Comparison of ENCODE assay signal across 19 mouse cellular contexts in the genomic region with DNA sequence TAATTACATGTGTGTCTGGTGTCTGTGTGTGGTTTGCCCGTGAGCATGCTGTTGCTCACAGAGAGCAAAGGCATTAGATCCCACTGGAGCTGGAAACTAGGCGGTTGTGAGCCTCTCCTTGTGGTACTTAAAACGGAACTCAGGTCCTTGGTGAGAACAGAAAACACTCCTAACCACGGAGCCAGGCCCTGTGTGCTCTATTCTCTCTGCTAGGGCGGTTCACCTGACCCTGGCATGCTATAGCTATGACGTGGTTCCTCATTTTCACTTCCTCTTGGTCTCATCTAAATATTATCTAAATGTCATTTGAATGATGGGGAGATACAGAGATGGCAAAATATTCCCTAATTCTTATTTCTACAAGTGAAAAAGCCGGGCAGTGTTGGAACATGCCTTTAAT. TPM values are rescaled to one million over a fixed set of nuclear protein-coding genes. Genes with fewer than 3 reads are reported as not detected.
DNase-seq lines count a peak whose midpoint lies in the region; ATAC-seq and TF ChIP-seq lines count a peak whose summit lies in the region.
"Had no signal": no experiment of that assay in that cellular context is flagged by ENCODE, and none has a peak within 500 bp of the region (broad histone marks: within the 10 kb centered on the region; RNA-seq: fewer than 3 reads in every experiment).

No protein-coding gene starts in this region.

- H3K36me3 ChIP-seq in liver, postnatal 0 days (replicated peaks; ENCODE audit: insufficient read depth, low read length), result no peaks in the 10 kb centered on the region
- no peaks in the 10 kb centered on the region for H3K36me3 ChIP-seq in liver, embryonic 12.5 days
- H3K36me3 ChIP-seq in kidney, embryonic 16.5 days (ENCODE audit: insufficient read depth, low read length), result no peaks in the 10 kb centered on the region
- H3K36me3 ChIP-seq: embryonic facial prominence, embryonic 12.5 days; forebrain, embryonic 10.5 days; heart, embryonic 15.5 days; limb, embryonic 10.5 days; midbrain, embryonic 12.5 days had no signal

- 37% methylated on average over 7 of the region's 7 CpGs for WGBS in liver, postnatal 0 days (ENCODE audit: insufficient replicate concordance)
- WGBS in liver, embryonic 12.5 days (ENCODE audit: insufficient replicate concordance), result 39% methylated on average over 7 of the region's 7 CpGs
- 77% methylated on average over 7 of the region's 7 CpGs for WGBS in kidney, embryonic 16.5 days

- TF ChIP-seq EP300 in liver, postnatal 0 days (IDR thresholded peaks at IDR 0.05; ENCODE audit: low read depth), result no peak

- no peak overlapping the region for H3K9ac ChIP-seq in liver, postnatal 0 days (replicated peaks)
- H3K9ac ChIP-seq in liver, embryonic 12.5 days, result no peak overlapping the region
- no peak overlapping the region for H3K9ac ChIP-seq in kidney, embryonic 16.5 days (replicated peaks; ENCODE audit: low read length)
- H3K9ac ChIP-seq: embryonic facial prominence, embryonic 12.5 days; heart, embryonic 15.5 days; hindbrain, embryonic 14.5 days; midbrain, embryonic 12.5 days had no signal

- no peaks in the 10 kb centered on the region for H3K4me1 ChIP-seq in liver, postnatal 0 days (ENCODE audit: insufficient read depth)
- no peaks in the 10 kb centered on the region for H3K4me1 ChIP-seq in liver, embryonic 12.5 days
- H3K4me1 ChIP-seq in kidney, embryonic 16.5 days (ENCODE audit: insufficient read depth, low read length), result no peaks in the 10 kb centered on the region
- H3K4me1 ChIP-seq: embryonic facial prominence, embryonic 12.5 days; forebrain, embryonic 10.5 days; heart, embryonic 15.5 days; limb, embryonic 10.5 days had no signal

- peak; percentile 64; the same call in 1 of the 2 replicates for ATAC-seq in liver, postnatal 0 days
- ATAC-seq in liver, embryonic 12.5 days, result no peak; the same call in 1 of the 2 replicates
- ATAC-seq in megakaryocyte, adult 5-6 weeks (ENCODE audit: poor library complexity, severe bottlenecking), result peak; percentile 93
- no peak for ATAC-seq in kidney, embryonic 16.5 days (ENCODE audit: low FRiP score, low TSS enrichment)

- H3K4me2 ChIP-seq in liver, postnatal 0 days (ENCODE audit: low read depth, low read length), result no peak overlapping the region
- H3K4me2 ChIP-seq in liver, embryonic 12.5 days, result no peak overlapping the region
- H3K4me2 ChIP-seq in kidney, embryonic 16.5 days (replicated peaks; ENCODE audit: low read depth, low read length), result no peak overlapping the region
- H3K4me2 ChIP-seq: embryonic facial prominence, embryonic 12.5 days; heart, embryonic 15.5 days; hindbrain, embryonic 14.5 days; midbrain, embryonic 12.5 days had no signal

- no peaks in the 10 kb centered on the region for H3K9me3 ChIP-seq in liver, postnatal 0 days (ENCODE audit: low read length)
- no peaks in the 10 kb centered on the region for H3K9me3 ChIP-seq in liver, embryonic 12.5 days (replicated peaks)
- no peaks in the 10 kb centered on the region for H3K9me3 ChIP-seq in kidney, embryonic 16.5 days (ENCODE audit: low read length)
- H3K9me3 ChIP-seq: embryonic facial prominence, embryonic 12.5 days; forebrain, embryonic 10.5 days; heart, embryonic 15.5 days; limb, embryonic 10.5 days; midbrain, embryonic 12.5 days had no signal

- peak; percentile 25 for DNase-seq in liver, postnatal 0 days
- peak; percentile 71 for DNase-seq in MEL-GATA-1-ER (ENCODE audit: extremely low read depth, low read depth)
- peak; percentile 33 to 64 for DNase-seq in spleen, postnatal 4 days (ENCODE audit: low spot score in 2 of 2)
- DNase-seq in kidney, postnatal 36 days, result no peak
- DNase-seq in ovary, postnatal 14 days (ENCODE audit: low spot score), result no peak
- DNase-seq: adrenal gland, adult 2 months; cerebellum, postnatal 25 days; kidney, adult 9 months; layer of hippocampus, adult 9-11 months; lung, adult 2 months had no signal

- H3K27ac ChIP-seq in liver, postnatal 0 days (ENCODE audit: low read depth), result no peak overlapping the region
- no peak overlapping the region for H3K27ac ChIP-seq in liver, embryonic 12.5 days
- H3K27ac ChIP-seq in kidney, embryonic 16.5 days (ENCODE audit: low read length), result no peak overlapping the region
- H3K27ac ChIP-seq: embryonic facial prominence, embryonic 12.5 days; forebrain, embryonic 10.5 days; heart, embryonic 15.5 days; hindbrain, embryonic 14.5 days; limb, embryonic 10.5 days; midbrain, embryonic 12.5 days had no signal

- no peaks in the 10 kb centered on the region for H3K27me3 ChIP-seq in liver, postnatal 0 days (ENCODE audit: insufficient read depth, low read length)
- H3K27me3 ChIP-seq in liver, embryonic 12.5 days (replicated peaks), result no peaks in the 10 kb centered on the region
- no peaks in the 10 kb centered on the region for H3K27me3 ChIP-seq in kidney, embryonic 16.5 days (ENCODE audit: insufficient read depth, low read length)
- H3K27me3 ChIP-seq: embryonic facial prominence, embryonic 12.5 days; heart, embryonic 15.5 days; midbrain, embryonic 12.5 days had no signal

- no peak overlapping the region for H3K4me3 ChIP-seq in liver, postnatal 0 days (ENCODE audit: low read depth, low read length)
- H3K4me3 ChIP-seq in liver, embryonic 12.5 days, result no peak overlapping the region
- no peak overlapping the region for H3K4me3 ChIP-seq in kidney, embryonic 16.5 days (ENCODE audit: low read length)
- H3K4me3 ChIP-seq: embryonic facial prominence, embryonic 12.5 days; forebrain, embryonic 10.5 days; heart, embryonic 15.5 days; limb, embryonic 10.5 days; midbrain, embryonic 12.5 days had no signal

- no peak for TF ChIP-seq CTCF in liver, postnatal 0 days (IDR thresholded peaks at IDR 0.05; ENCODE audit: low read depth)

RNA-seq across cellular contexts. Expression of a gene that starts 9.0 kb away (rescaled TPM):
- 0.73 and 0.86 TPM in 2 replicates for polyA plus RNA-seq in liver, postnatal 0 days (2015; fragmentation: Nextera tagmentation; extraction: Ambion mirVana)
- 1.5 and 2.0 TPM in 2 replicates for polyA plus RNA-seq in liver, embryonic 12.5 days (2016; fragmentation: Nextera tagmentation; extraction: Ambion mirVana)
- 1.8 and 2.6 TPM in 2 replicates for total RNA-seq in megakaryocyte, adult 5-6 weeks (2015)
- total RNA-seq in megakaryocyte, adult 5-6 weeks (2017), result 2.7 and 3.8 TPM in 2 replicates
- 3.0 and 3.4 TPM in 2 replicates for polyA plus RNA-seq in kidney, embryonic 16.5 days (2015; fragmentation: Nextera tagmentation; extraction: Ambion mirVana)

Comparison
In these comparisons a context has a peak if more than half of its experiments do, and no peak if none do; other contexts are left out.
1. ATAC-seq: peak in liver, postnatal 0 days (single experiment) and megakaryocyte, adult 5-6 weeks (single experiment); none in liver, embryonic 12.5 days (single experiment) and kidney, embryonic 16.5 days (single experiment).
2. DNase-seq: peak in liver, postnatal 0 days (single experiment), MEL-GATA-1-ER (single experiment) and spleen, postnatal 4 days (2 of 2); none in kidney, postnatal 36 days (0 of 2) and ovary, postnatal 14 days (single experiment).